Mouse (Mus musculus): Measurements from ENCODE around the gene Ppp2r2d. TPM values are rescaled to one million over a fixed set of nuclear protein-coding genes. Genes with fewer than 3 reads are reported as not detected.

Ppp2r2d gene
- polyA plus RNA-seq, 1 experiment from 2014 or later = 76.2 TPM

GRCm38 (mm10) chr7:138850083-138850482 is 4.2 kb downstream of the Ppp2r2d start:
- no peak overlapping the region for H3K4me3 ChIP-seq (ENCODE audit: low read depth, low read length)
- no peak overlapping the region for H3K9ac ChIP-seq (ENCODE audit: low read length)
- H3K4me1 ChIP-seq (ENCODE audit: control insufficient read depth, insufficient read depth, low read length) = peaks cover 20% of the 10 kb centered on the region
- no peaks in the 10 kb centered on the region for H3K36me3 ChIP-seq (ENCODE audit: control insufficient read depth, insufficient read depth, low read length)
- DNase-seq (ENCODE audit: low spot score, missing footprints) = no peak
- no peaks in the 10 kb centered on the region for H3K27me3 ChIP-seq (ENCODE audit: control insufficient read depth, insufficient read depth, low read length)
- no peak overlapping the region for H3K27ac ChIP-seq (ENCODE audit: low read depth, low read length)
- no peak for ATAC-seq (ENCODE audit: low FRiP score)
- no peaks in the 10 kb centered on the region for H3K9me3 ChIP-seq (ENCODE audit: control insufficient read depth, low read length)
- no peak overlapping the region for H3K4me2 ChIP-seq

- ATAC-seq (ENCODE audit: low FRiP score) (no peak), DNase-seq (ENCODE audit: low spot score, missing footprints) (no peak)
- no peaks in the 10 kb centered on the region for H3K9me3 ChIP-seq (ENCODE audit: control insufficient read depth, low read length)
- H3K4me2 ChIP-seq = no peak overlapping the region
- no peaks in the 10 kb centered on the region for H3K36me3 ChIP-seq (ENCODE audit: control insufficient read depth, insufficient read depth, low read length)
- H3K4me3 ChIP-seq (ENCODE audit: low read depth, low read length) = no peak overlapping the region
- no peak overlapping the region for H3K9ac ChIP-seq (ENCODE audit: low read length)
- peaks cover 4% of the 10 kb centered on the region; the same call in 1 of the 2 replicates for H3K4me1 ChIP-seq (ENCODE audit: control insufficient read depth, insufficient read depth, low read length)
- WGBS = 93% methylated on average over 4 of the region's 4 CpGs
- H3K27ac ChIP-seq (ENCODE audit: low read depth, low read length) = no peak overlapping the region
- H3K27me3 ChIP-seq (ENCODE audit: control insufficient read depth, insufficient read depth, low read length) = no peaks in the 10 kb centered on the region
These were observed 7.6 kb downstream of the Ppp2r2d start for GRCm38 (mm10) chr7:138853417-138854031.

DNA sequence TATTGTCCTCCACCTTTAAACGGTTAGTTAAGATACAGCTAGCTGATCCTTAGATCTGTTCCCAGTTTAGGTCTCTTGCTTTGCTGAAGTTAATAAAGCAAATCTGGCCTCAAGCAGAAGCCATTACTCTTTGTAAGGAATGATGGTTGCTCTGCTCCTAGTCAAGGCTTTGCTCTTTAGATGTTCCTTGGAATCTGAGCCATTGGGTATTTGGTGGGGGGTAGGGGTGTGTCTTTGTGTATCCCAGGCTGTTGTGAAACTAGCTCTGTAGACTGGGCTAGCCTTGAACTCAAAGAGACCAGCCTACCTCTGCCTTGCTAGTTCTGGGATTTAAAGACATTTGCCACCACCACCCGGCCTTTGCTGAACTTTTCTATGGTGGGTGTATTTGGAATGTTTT is 8.3 kb downstream of the Ppp2r2d start:
- H3K27me3 ChIP-seq (ENCODE audit: control insufficient read depth, insufficient read depth, low read length) = no peaks in the 10 kb centered on the region
- no peak overlapping the region for H3K9ac ChIP-seq (ENCODE audit: low read length)
- ATAC-seq (ENCODE audit: low FRiP score) (no peak), DNase-seq (ENCODE audit: low spot score, missing footprints) (peak; percentile 62)
- H3K27ac ChIP-seq (ENCODE audit: low read depth, low read length) = no peak overlapping the region
- H3K36me3 ChIP-seq (ENCODE audit: control insufficient read depth, insufficient read depth, low read length) = no peaks in the 10 kb centered on the region
- no peaks in the 10 kb centered on the region for H3K9me3 ChIP-seq (ENCODE audit: control insufficient read depth, low read length)
- H3K4me1 ChIP-seq (ENCODE audit: control insufficient read depth, insufficient read depth, low read length) = peaks cover 4% of the 10 kb centered on the region; the same call in 1 of the 2 replicates
- 93% methylated on average over 2 of the region's 2 CpGs for WGBS
- H3K4me2 ChIP-seq = no peak overlapping the region
- H3K4me3 ChIP-seq (ENCODE audit: low read depth, low read length) = no peak overlapping the region

DNA sequence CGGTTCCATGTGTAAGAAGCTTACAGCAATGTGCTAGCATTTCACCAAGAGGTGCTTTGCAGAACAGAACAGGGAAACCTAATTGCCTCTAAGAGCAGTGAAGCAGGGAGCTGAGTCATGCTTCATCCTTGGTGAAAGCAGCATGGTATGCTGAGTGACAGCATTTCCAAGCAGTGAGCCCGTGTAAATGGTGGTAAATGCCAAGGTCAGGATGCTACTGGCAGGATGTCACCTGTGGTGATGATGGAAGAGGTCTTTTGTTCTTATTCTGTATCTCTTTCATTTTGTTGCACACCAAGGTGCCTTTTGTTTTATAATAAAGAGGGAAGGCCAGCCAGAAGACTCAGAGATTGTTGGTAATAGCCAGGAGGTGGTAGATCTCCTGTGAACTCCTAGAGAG is 10.8 kb downstream of the Ppp2r2d start:
- Histone ChIP-seq H3K27me3 (ENCODE audit: control insufficient read depth, insufficient read depth, low read length) (no peaks in the 10 kb centered on the region), H3K9ac (ENCODE audit: low read length) (no peak overlapping the region), H3K36me3 (ENCODE audit: control insufficient read depth, insufficient read depth, low read length) (no peaks in the 10 kb centered on the region), H3K4me2 (no peak overlapping the region), H3K4me1 (ENCODE audit: control insufficient read depth, insufficient read depth, low read length) (no peaks in the 10 kb centered on the region), H3K27ac (ENCODE audit: low read depth, low read length) (no peak overlapping the region), H3K9me3 (ENCODE audit: control insufficient read depth, low read length) (no peaks in the 10 kb centered on the region), H3K4me3 (ENCODE audit: low read depth, low read length) (no peak overlapping the region)
- no peak for DNase-seq (ENCODE audit: low spot score, missing footprints)
- WGBS = 83% methylated on average over 2 of the region's 2 CpGs
- no peak for ATAC-seq (ENCODE audit: low FRiP score)

- Histone ChIP-seq H3K4me2 (no peak overlapping the region), H3K4me3 (ENCODE audit: low read depth, low read length) (no peak overlapping the region), H3K9ac (ENCODE audit: low read length) (no peak overlapping the region), H3K4me1 (ENCODE audit: control insufficient read depth, insufficient read depth, low read length) (no peaks in the 10 kb centered on the region), H3K27me3 (ENCODE audit: control insufficient read depth, insufficient read depth, low read length) (no peaks in the 10 kb centered on the region), H3K9me3 (ENCODE audit: control insufficient read depth, low read length) (no peaks in the 10 kb centered on the region), H3K27ac (ENCODE audit: low read depth, low read length) (no peak overlapping the region), H3K36me3 (ENCODE audit: control insufficient read depth, insufficient read depth, low read length) (peaks cover 2% of the 10 kb centered on the region; the same call in 1 of the 2 replicates)
- no peak for DNase-seq (ENCODE audit: low spot score, missing footprints)
- 78% methylated on average over 3 of the region's 3 CpGs for WGBS
- no peak for ATAC-seq (ENCODE audit: low FRiP score)
These were observed 18.2 kb downstream of the Ppp2r2d start for GRCm38 (mm10) chr7:138863950-138864572.

DNA sequence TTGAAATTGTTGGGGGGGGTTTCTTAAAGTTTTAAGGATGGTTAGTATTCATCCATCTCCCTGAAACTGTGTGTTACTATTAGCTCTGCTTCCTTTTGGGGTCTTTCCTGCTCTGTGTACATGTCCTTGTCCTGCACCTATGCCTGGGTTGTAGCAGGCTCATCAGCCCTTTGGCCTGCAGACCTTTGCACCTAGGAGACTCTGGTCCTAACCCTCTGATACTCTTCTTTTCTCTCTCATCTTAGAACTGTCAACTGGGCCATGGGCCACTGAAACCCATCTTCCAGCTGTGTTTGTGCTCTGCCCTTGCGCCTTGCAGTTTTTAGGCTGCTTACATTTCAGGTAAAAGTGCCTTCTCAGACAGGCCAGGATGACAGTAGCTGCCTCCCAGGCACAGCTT is 18.9 kb downstream of the Ppp2r2d start:
- ATAC-seq (ENCODE audit: low FRiP score) (no peak), DNase-seq (ENCODE audit: low spot score, missing footprints) (no peak)
- Histone ChIP-seq H3K27me3 (ENCODE audit: control insufficient read depth, insufficient read depth, low read length) (no peaks in the 10 kb centered on the region), H3K4me1 (ENCODE audit: control insufficient read depth, insufficient read depth, low read length) (no peaks in the 10 kb centered on the region), H3K4me3 (ENCODE audit: low read depth, low read length) (no peak overlapping the region), H3K9me3 (ENCODE audit: control insufficient read depth, low read length) (no peaks in the 10 kb centered on the region), H3K27ac (ENCODE audit: low read depth, low read length) (no peak overlapping the region), H3K36me3 (ENCODE audit: control insufficient read depth, insufficient read depth, low read length) (peaks cover 2% of the 10 kb centered on the region; the same call in 1 of the 2 replicates), H3K4me2 (no peak overlapping the region), H3K9ac (ENCODE audit: low read length) (no peak overlapping the region)
- WGBS = 88% methylated on average over 1 of the region's 1 CpGs

- no peaks in the 10 kb centered on the region for H3K27me3 ChIP-seq (ENCODE audit: control insufficient read depth, insufficient read depth, low read length)
- DNase-seq (ENCODE audit: low spot score, missing footprints) (peak; percentile 75), ATAC-seq (ENCODE audit: low FRiP score) (no peak)
- no peak overlapping the region for H3K27ac ChIP-seq (ENCODE audit: low read depth, low read length)
- H3K4me1 ChIP-seq (ENCODE audit: control insufficient read depth, insufficient read depth, low read length) = no peaks in the 10 kb centered on the region
- peaks cover 5% of the 10 kb centered on the region for H3K36me3 ChIP-seq (ENCODE audit: control insufficient read depth, insufficient read depth, low read length)
- H3K4me3 ChIP-seq (ENCODE audit: low read depth, low read length) = no peak overlapping the region
- H3K4me2 ChIP-seq = no peak overlapping the region
- no peak overlapping the region for H3K9ac ChIP-seq (ENCODE audit: low read length)
- no peaks in the 10 kb centered on the region for H3K9me3 ChIP-seq (ENCODE audit: control insufficient read depth, low read length)
- WGBS = 85% methylated on average over 6 of the region's 6 CpGs
These were observed 21.4 kb downstream of the Ppp2r2d start for GRCm38 (mm10) chr7:138867286-138867685.

GRCm38 (mm10) chr7:138868316-138868715 is 22.4 kb downstream of the Ppp2r2d start:
- Histone ChIP-seq H3K36me3 (ENCODE audit: control insufficient read depth, insufficient read depth, low read length) (peaks cover 5% of the 10 kb centered on the region), H3K4me3 (ENCODE audit: low read depth, low read length) (no peak overlapping the region), H3K27ac (ENCODE audit: low read depth, low read length) (no peak overlapping the region), H3K27me3 (ENCODE audit: control insufficient read depth, insufficient read depth, low read length) (no peaks in the 10 kb centered on the region), H3K9ac (ENCODE audit: low read length) (no peak overlapping the region), H3K4me1 (ENCODE audit: control insufficient read depth, insufficient read depth, low read length) (no peaks in the 10 kb centered on the region), H3K4me2 (no peak overlapping the region), H3K9me3 (ENCODE audit: control insufficient read depth, low read length) (no peaks in the 10 kb centered on the region)
- peak; percentile 71 for DNase-seq (ENCODE audit: low spot score, missing footprints)
- ATAC-seq (ENCODE audit: low FRiP score) = no peak
- 88% methylated on average over 4 of the region's 4 CpGs for WGBS

- H3K27me3 ChIP-seq (ENCODE audit: control insufficient read depth, insufficient read depth, low read length) = no peaks in the 10 kb centered on the region
- H3K9ac ChIP-seq (ENCODE audit: low read length) = no peak overlapping the region
- no peak overlapping the region for H3K4me2 ChIP-seq
- no peaks in the 10 kb centered on the region for H3K9me3 ChIP-seq (ENCODE audit: control insufficient read depth, low read length)
- 97% methylated on average over 3 of the region's 3 CpGs for WGBS
- no peak overlapping the region for H3K4me3 ChIP-seq (ENCODE audit: low read depth, low read length)
- no peaks in the 10 kb centered on the region for H3K4me1 ChIP-seq (ENCODE audit: control insufficient read depth, insufficient read depth, low read length)
- H3K27ac ChIP-seq (ENCODE audit: low read depth, low read length) = no peak overlapping the region
- DNase-seq (ENCODE audit: low spot score, missing footprints) = no peak
- ATAC-seq (ENCODE audit: low FRiP score) = no peak
- H3K36me3 ChIP-seq (ENCODE audit: control insufficient read depth, insufficient read depth, low read length) = peaks cover 21% of the 10 kb centered on the region
These were observed 27.1 kb downstream of the Ppp2r2d start for GRCm38 (mm10) chr7:138872956-138873355.
